Mouse (Mus musculus) ES-E14 (cell line): ENCODE results near the gene Acot13. TPM values are rescaled to one million over a fixed set of nuclear protein-coding genes. Genes with fewer than 3 reads are reported as not detected.

Experiments used
- DNase-seq: peaks from one replicate; pipeline ENCODE4 v3.0.0-alpha.2; 2013; ENCODE audit warnings: low read depth, low spot score
- H3K27ac ChIP-seq: 2 replicates; pipeline ENCODE4 v1.5.1; 2012; ENCODE audit warnings: low read depth, mild to moderate bottlenecking, low read length, moderate library complexity, mixed read lengths; ENCODE audit not compliant: poor library complexity, insufficient read depth, severe bottlenecking
- H3K36me3 ChIP-seq: 2 replicates; pipeline ENCODE4 v1.6.1; 2012; ENCODE audit warnings: mild to moderate bottlenecking, low read length, moderate library complexity, mixed read lengths; ENCODE audit not compliant: control insufficient read depth, poor library complexity, insufficient read depth, severe bottlenecking
- H3K4me1 ChIP-seq, 2 experiments: fragments of 150-350 bp in 1 of 2; sonication (generic) in 1 of 2; 2 replicates each; pipeline ENCODE4 v1.6.1; 2012; ENCODE audit warnings: low read length in 2 of 2, mild to moderate bottlenecking in 1 of 2, mixed read lengths in 1 of 2; ENCODE audit not compliant: control insufficient read depth in 2 of 2, insufficient read depth in 2 of 2, poor library complexity in 1 of 2
- H3K4me3 ChIP-seq, 2 experiments: fragments of 150-350 bp in 1 of 2; sonication (generic) in 1 of 2; 2 replicates each; pipeline ENCODE4 v1.5.1; 2012; ENCODE audit warnings: low read length in 2 of 2, low read depth in 1 of 2, mild to moderate bottlenecking in 1 of 2, mixed read lengths in 1 of 2; ENCODE audit not compliant: insufficient read depth in 1 of 2, poor library complexity in 1 of 2, severe bottlenecking in 1 of 2
- H3K9ac ChIP-seq: 2 replicates; pipeline ENCODE4 v1.6.1; 2012; ENCODE audit warnings: low read depth, mild to moderate bottlenecking, low read length, mixed read lengths; ENCODE audit not compliant: poor library complexity, insufficient read depth, severe bottlenecking
- H3K9me3 ChIP-seq: fragments of 150-350 bp; sonication (generic); 2 replicates; pipeline ENCODE4 v1.6.1; 2012; ENCODE audit warnings: low read depth, mild to moderate bottlenecking, low read length; ENCODE audit not compliant: control insufficient read depth, insufficient read depth
- CHD2 ChIP-seq: IDR thresholded peaks from 2 replicates; pipeline ENCODE4 v1.6.1; 2014; ENCODE audit warnings: mild to moderate bottlenecking, low read depth, low read length, inconsistent platforms
- HCFC1 ChIP-seq: IDR thresholded peaks from 2 replicates; pipeline ENCODE4 v1.6.1; 2012; ENCODE audit warnings: low read length, inconsistent platforms, borderline replicate concordance; ENCODE audit not compliant: insufficient read depth
- MAFK ChIP-seq: IDR thresholded peaks from 2 replicates; pipeline ENCODE4 v1.6.1; 2014; ENCODE audit warnings: mild to moderate bottlenecking, low read depth, low read length, inconsistent platforms; ENCODE audit not compliant: insufficient read depth
- ZC3H11A ChIP-seq: IDR thresholded peaks from 2 replicates; pipeline ENCODE4 v1.6.1; 2012; ENCODE audit warnings: low read depth, mild to moderate bottlenecking, inconsistent platforms, low read length, borderline replicate concordance
- ZNF384 ChIP-seq: IDR thresholded peaks from 2 replicates; pipeline ENCODE4 v1.6.1; 2012; ENCODE audit warnings: low read depth, low read length, inconsistent platforms
- in situ Hi-C, 2 experiments: fragments of 600-800 bp; cut with MboI; formaldehyde crosslinking; loops; one replicate each; pipeline ENCODE4 v1.15.1; 2025; ENCODE audit warnings: low sequenced_read_pairs in 2 of 2, inconsistent platforms in 1 of 2; ENCODE audit not compliant: unreplicated experiment in 2 of 2
- total RNA-seq: library from RNA; depleted of rRNA; stranded (reverse); fragments of 300-350 nt; gene quantifications from 2 replicates; pipeline ENCODE4 v1.2.3, GENCODE M21; 2012

The Acot13 gene
- total RNA-seq, 1 experiment: 18.3 TPM

GRCm38 (mm10) chr13:24803196-24803595, 28.1 kb downstream of the Acot13 start:
- in situ Hi-C loops: no loop called here
- H3K4me1 ChIP-seq: peaks cover 4 to 8% of the 10 kb centered on the region in 2 experiments; a peak in 3 of 4 replicates
- no peak overlapping the region for H3K27ac ChIP-seq
- no peak for DNase-seq
- peaks cover 10% of the 10 kb centered on the region for H3K36me3 ChIP-seq
- TF ChIP-seq CHD2: no peak
- no peak for TF ChIP-seq HCFC1
- no peak for TF ChIP-seq MAFK
- TF ChIP-seq ZNF384: no peak
- no peak for TF ChIP-seq ZC3H11A
- H3K4me3 ChIP-seq: peak overlapping the region; percentile 81 to 98; a peak in 3 of 4 replicates
- H3K9me3 ChIP-seq: no peaks in the 10 kb centered on the region
- H3K9ac ChIP-seq: no peak overlapping the region

- in situ Hi-C loops: no loop called here
- peaks cover 10% of the 10 kb centered on the region for H3K36me3 ChIP-seq
- no peak for DNase-seq
- no peak for TF ChIP-seq HCFC1
- TF ChIP-seq ZC3H11A: no peak
- TF ChIP-seq ZNF384: no peak
- no peak for TF ChIP-seq CHD2
- peak overlapping the region; percentile 81 to 98 for H3K4me3 ChIP-seq
- H3K9me3 ChIP-seq: no peaks in the 10 kb centered on the region
- H3K9ac ChIP-seq: peak overlapping the region; percentile 89
- no peak overlapping the region; the same call in 1 of the 2 replicates for H3K27ac ChIP-seq
- peaks cover 4 to 8% of the 10 kb centered on the region in 2 experiments; a peak in 3 of 4 replicates for H3K4me1 ChIP-seq
These were observed 29.1 kb downstream of the Acot13 start for GRCm38 (mm10) chr13:24802131-24802691.

GRCm38 (mm10) chr13:24801308-24801921, 29.9 kb downstream of the Acot13 start, which contains the start of gene BC005537:
BC005537 (plus strand) TSS chr13:24801657.
- TF ChIP-seq MAFK: no peak
- no peak for TF ChIP-seq ZNF384
- TF ChIP-seq CHD2: no peak
- no peak for TF ChIP-seq ZC3H11A
- no peak; the same call in 1 of the 2 replicates for TF ChIP-seq HCFC1
- peak within 1 kb of the TSS; percentile 89 for H3K9ac ChIP-seq
- no peak for DNase-seq
- peak within 1 kb of the TSS; percentile 86 for H3K27ac ChIP-seq
- peak within 1 kb of the TSS; percentile 81 to 98 for H3K4me3 ChIP-seq
- no peaks in the 10 kb centered on the region for H3K9me3 ChIP-seq
- H3K4me1 ChIP-seq: peaks cover 4 to 8% of the 10 kb centered on the region in 2 experiments; a peak in 3 of 4 replicates
- H3K36me3 ChIP-seq: peaks cover 6% of the 10 kb centered on the region
- in situ Hi-C loops: no loop called here

GRCm38 (mm10) chr13:24800674-24801307, 30.5 kb downstream of the Acot13 start:
- H3K4me3 ChIP-seq: peak overlapping the region; percentile 81 to 98
- DNase-seq: peak; percentile 96
- peaks cover 4% of the 10 kb centered on the region for H3K36me3 ChIP-seq
- H3K9ac ChIP-seq: peak overlapping the region; percentile 89
- peaks cover 4 to 8% of the 10 kb centered on the region in 2 experiments; a peak in 3 of 4 replicates for H3K4me1 ChIP-seq
- H3K9me3 ChIP-seq: no peaks in the 10 kb centered on the region
- TF ChIP-seq ZNF384: no peak
- TF ChIP-seq ZC3H11A: no peak
- peak; percentile 8 for TF ChIP-seq HCFC1
- no peak; the same call in 1 of the 2 replicates for TF ChIP-seq CHD2
- TF ChIP-seq MAFK: peak; percentile 16; the same call in 1 of the 2 replicates
- H3K27ac ChIP-seq: peak overlapping the region; percentile 86
- in situ Hi-C loops: no loop called here
